Mouse (Mus musculus): ENCODE data around the gene Pacsin1. TPM values are rescaled to one million over a fixed set of nuclear protein-coding genes. Genes with fewer than 3 reads are reported as not detected.

Pacsin1 gene
- polyA plus RNA-seq, 1 experiment from 2014 or later = 44.2 TPM

DNA sequence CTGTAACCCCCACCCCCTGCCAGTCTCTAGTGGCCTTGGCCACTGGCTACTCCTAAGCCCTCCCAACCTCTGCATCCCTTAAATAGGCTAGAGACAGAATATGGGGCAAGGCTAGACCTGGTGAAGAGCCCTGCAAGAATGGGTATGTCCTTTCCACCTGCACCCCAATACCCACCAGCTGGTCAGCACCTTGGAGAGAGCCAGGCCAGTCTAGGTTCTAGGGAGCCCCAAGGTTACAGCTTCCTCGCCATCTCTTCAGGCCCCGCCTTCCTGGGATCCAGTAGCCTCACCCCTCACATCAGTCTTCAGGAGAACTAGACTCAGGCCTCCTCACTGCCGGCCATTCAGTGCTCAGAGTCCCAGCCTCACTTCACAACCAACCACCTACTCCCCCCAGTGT is 69.0 kb downstream of the Pacsin1 start:
- Histone ChIP-seq H3K27ac (ENCODE audit: low read length) (no peak overlapping the region), H3K4me2 (ENCODE audit: low read length) (no peak overlapping the region), H3K36me3 (ENCODE audit: control insufficient read depth, insufficient read depth) (no peaks in the 10 kb centered on the region), H3K9me3 (ENCODE audit: control insufficient read depth, low read length) (no peaks in the 10 kb centered on the region), H3K9ac (replicated peaks; ENCODE audit: low read depth, low read length) (no peak overlapping the region), H3K4me3 (replicated peaks; ENCODE audit: low read length) (no peak overlapping the region), H3K27me3 (replicated peaks; ENCODE audit: control insufficient read depth, insufficient read depth, low read length) (no peaks in the 10 kb centered on the region), H3K4me1 (replicated peaks; ENCODE audit: control insufficient read depth, insufficient read depth, low read length) (0 out of 2 replicates have a peak, but pooled peaks cover 2% of the 10 kb centered on the region)
- no peak for ATAC-seq
- WGBS = 34% methylated on average over 3 of the region's 3 CpGs

- H3K4me1 ChIP-seq (replicated peaks; ENCODE audit: control insufficient read depth, insufficient read depth, low read length) = 0 out of 2 replicates have a peak, but pooled peaks cover 2% of the 10 kb centered on the region
- H3K4me2 ChIP-seq (ENCODE audit: low read length) = no peak overlapping the region
- no peak for ATAC-seq
- no peaks in the 10 kb centered on the region for H3K27me3 ChIP-seq (replicated peaks; ENCODE audit: control insufficient read depth, insufficient read depth, low read length)
- no peak overlapping the region for H3K9ac ChIP-seq (replicated peaks; ENCODE audit: low read depth, low read length)
- H3K36me3 ChIP-seq (ENCODE audit: control insufficient read depth, insufficient read depth) = no peaks in the 10 kb centered on the region
- no peaks in the 10 kb centered on the region for H3K9me3 ChIP-seq (ENCODE audit: control insufficient read depth, low read length)
- no peak overlapping the region for H3K27ac ChIP-seq (ENCODE audit: low read length)
- 24% methylated on average over 10 of the region's 10 CpGs for WGBS
- no peak overlapping the region for H3K4me3 ChIP-seq (replicated peaks; ENCODE audit: low read length)
Measured at GRCm38 (mm10) chr17:27725011-27725410, 69.7 kb downstream of the Pacsin1 start.

- H3K4me2 ChIP-seq (ENCODE audit: low read length) = no peak overlapping the region
- ATAC-seq = no peak
- 7% methylated on average over 10 of the region's 10 CpGs for whole genome bisulfite sequencing
Measured at GRCm38 (mm10) chr17:27725412-27725811, 70.1 kb downstream of the Pacsin1 start.

DNA sequence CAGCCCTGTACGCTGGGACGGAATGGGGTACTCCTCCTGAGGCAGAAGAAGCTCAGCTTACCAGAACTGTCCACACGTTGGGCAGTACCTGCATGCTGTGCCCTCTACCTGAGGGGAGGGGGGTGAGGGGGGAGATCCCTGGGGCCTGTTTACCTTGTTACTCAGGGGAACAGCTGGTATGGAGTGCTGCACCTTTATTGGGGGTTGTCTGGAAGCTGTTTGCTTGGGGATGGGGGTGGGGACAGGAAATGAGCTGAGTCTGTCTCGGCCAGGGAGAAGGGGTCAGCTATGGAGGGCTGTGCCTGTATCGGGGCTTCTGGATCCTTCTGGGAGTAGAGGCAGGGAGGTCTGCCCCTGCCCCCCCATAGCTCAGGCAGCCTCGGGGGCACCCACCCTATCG is 71.2 kb downstream of the Pacsin1 start:
- 0 out of 2 replicates have a peak, but pooled peaks cover 2% of the 10 kb centered on the region for H3K4me1 ChIP-seq (replicated peaks; ENCODE audit: control insufficient read depth, insufficient read depth, low read length)
- no peak overlapping the region for H3K9ac ChIP-seq (replicated peaks; ENCODE audit: low read depth, low read length)
- no peak overlapping the region for H3K4me3 ChIP-seq (replicated peaks; ENCODE audit: low read length)
- WGBS = 65% methylated on average over 7 of the region's 7 CpGs
- no peak overlapping the region for H3K4me2 ChIP-seq (ENCODE audit: low read length)
- H3K36me3 ChIP-seq (ENCODE audit: control insufficient read depth, insufficient read depth) = no peaks in the 10 kb centered on the region
- no peaks in the 10 kb centered on the region for H3K27me3 ChIP-seq (replicated peaks; ENCODE audit: control insufficient read depth, insufficient read depth, low read length)
- H3K9me3 ChIP-seq (ENCODE audit: control insufficient read depth, low read length) = no peaks in the 10 kb centered on the region
- no peak for ATAC-seq
- H3K27ac ChIP-seq (ENCODE audit: low read length) = no peak overlapping the region

More at GRCm38 (mm10) chr17:27725412-27725811, 70.1 kb downstream of the Pacsin1 start:
- H3K9ac ChIP-seq (replicated peaks; ENCODE audit: low read depth, low read length) = no peak overlapping the region
- H3K4me1 ChIP-seq (replicated peaks; ENCODE audit: control insufficient read depth, insufficient read depth, low read length) = 0 out of 2 replicates have a peak, but pooled peaks cover 2% of the 10 kb centered on the region
- no peaks in the 10 kb centered on the region for H3K9me3 ChIP-seq (ENCODE audit: control insufficient read depth, low read length)
- H3K4me3 ChIP-seq (replicated peaks; ENCODE audit: low read length) = no peak overlapping the region
- no peaks in the 10 kb centered on the region for H3K36me3 ChIP-seq (ENCODE audit: control insufficient read depth, insufficient read depth)
- no peaks in the 10 kb centered on the region for H3K27me3 ChIP-seq (replicated peaks; ENCODE audit: control insufficient read depth, insufficient read depth, low read length)
- no peak overlapping the region for H3K27ac ChIP-seq (ENCODE audit: low read length)

DNA sequence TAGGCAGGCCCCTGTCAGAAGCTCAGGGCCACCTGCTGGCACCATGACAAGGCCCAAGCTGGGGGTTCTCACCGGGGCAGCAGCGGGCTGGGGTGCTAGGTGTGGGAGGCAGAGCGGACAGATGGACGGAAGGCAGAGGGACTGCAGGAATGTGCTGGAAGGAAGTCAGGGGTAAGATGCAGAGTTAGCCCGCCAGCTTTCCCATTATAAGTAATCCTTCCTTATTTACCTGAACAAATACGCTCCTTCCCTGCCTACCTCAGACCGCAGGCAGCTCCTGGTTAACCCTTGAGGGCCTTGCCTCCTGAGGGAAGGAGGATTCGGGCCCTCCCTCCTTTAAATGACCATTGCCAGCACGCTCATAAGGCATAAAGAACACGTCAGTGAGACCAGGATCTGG is 73.5 kb downstream of the Pacsin1 start, which contains the start of gene Spdef:
TSS of gene Spdef (minus strand) at position 186 of the 400 bp plus-strand sequence.
- H3K4me1 ChIP-seq (replicated peaks; ENCODE audit: control insufficient read depth, insufficient read depth, low read length) = 0 out of 2 replicates have a peak, but pooled peaks cover 2% of the 10 kb centered on the region
- H3K9ac ChIP-seq (replicated peaks; ENCODE audit: low read depth, low read length) = no peak within 1 kb of the TSS
- no peaks in the 10 kb centered on the region for H3K9me3 ChIP-seq (ENCODE audit: control insufficient read depth, low read length)
- H3K4me3 ChIP-seq (replicated peaks; ENCODE audit: low read length) = no peak within 1 kb of the TSS
- no peaks in the 10 kb centered on the region for H3K36me3 ChIP-seq (ENCODE audit: control insufficient read depth, insufficient read depth)
- WGBS = 77% methylated on average over 10 of the region's 10 CpGs
- ATAC-seq = no peak
- H3K27me3 ChIP-seq (replicated peaks; ENCODE audit: control insufficient read depth, insufficient read depth, low read length) = no peaks in the 10 kb centered on the region
- no peak within 1 kb of the TSS for H3K4me2 ChIP-seq (ENCODE audit: low read length)
- no peak within 1 kb of the TSS for H3K27ac ChIP-seq (ENCODE audit: low read length)

GRCm38 (mm10) chr17:27732152-27732551 is 76.8 kb downstream of the Pacsin1 start:
- no peaks in the 10 kb centered on the region for H3K9me3 ChIP-seq (ENCODE audit: control insufficient read depth, low read length)
- H3K4me1 ChIP-seq (replicated peaks; ENCODE audit: control insufficient read depth, insufficient read depth, low read length) = no peaks in the 10 kb centered on the region
- H3K27me3 ChIP-seq (replicated peaks; ENCODE audit: control insufficient read depth, insufficient read depth, low read length) = no peaks in the 10 kb centered on the region
- H3K27ac ChIP-seq (ENCODE audit: low read length) = no peak overlapping the region
- no peak overlapping the region for H3K4me2 ChIP-seq (ENCODE audit: low read length)
- no peak overlapping the region for H3K4me3 ChIP-seq (replicated peaks; ENCODE audit: low read length)
- ATAC-seq = no peak
- H3K9ac ChIP-seq (replicated peaks; ENCODE audit: low read depth, low read length) = no peak overlapping the region
- 64% methylated on average over 5 of the region's 5 CpGs for WGBS
- H3K36me3 ChIP-seq (ENCODE audit: control insufficient read depth, insufficient read depth) = no peaks in the 10 kb centered on the region

DNA sequence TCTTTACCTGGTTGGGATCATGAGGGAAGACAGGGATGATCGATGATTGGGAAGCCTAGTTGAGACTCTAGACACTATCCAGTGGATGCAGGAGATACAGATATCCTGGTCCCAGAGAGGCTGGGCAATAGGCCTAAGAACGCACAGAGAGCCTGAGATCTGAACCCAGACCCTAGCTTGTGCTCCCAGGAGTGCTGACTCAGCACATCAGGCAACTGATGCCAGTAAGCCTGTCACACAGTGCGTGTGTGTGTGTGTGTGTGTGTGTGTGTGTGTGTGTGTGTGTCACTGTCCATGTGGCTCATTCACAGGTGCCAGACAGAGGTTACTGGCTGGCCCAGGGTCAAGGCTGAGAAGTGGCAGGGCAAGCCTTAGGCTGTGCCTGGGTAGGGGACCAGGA is 77.4 kb downstream of the Pacsin1 start:
- no peak overlapping the region for H3K4me3 ChIP-seq (replicated peaks; ENCODE audit: low read length)
- H3K4me1 ChIP-seq (replicated peaks; ENCODE audit: control insufficient read depth, insufficient read depth, low read length) = no peaks in the 10 kb centered on the region
- no peak overlapping the region for H3K9ac ChIP-seq (replicated peaks; ENCODE audit: low read depth, low read length)
- H3K9me3 ChIP-seq (ENCODE audit: control insufficient read depth, low read length) = no peaks in the 10 kb centered on the region
- no peaks in the 10 kb centered on the region for H3K36me3 ChIP-seq (ENCODE audit: control insufficient read depth, insufficient read depth)
- H3K27ac ChIP-seq (ENCODE audit: low read length) = no peak overlapping the region
- ATAC-seq = no peak
- H3K4me2 ChIP-seq (ENCODE audit: low read length) = no peak overlapping the region
- no peaks in the 10 kb centered on the region for H3K27me3 ChIP-seq (replicated peaks; ENCODE audit: control insufficient read depth, insufficient read depth, low read length)
- 90% methylated on average over 3 of the region's 3 CpGs for WGBS

GRCm38 (mm10) chr17:27734344-27735073 is 79.2 kb downstream of the Pacsin1 start:
- Histone ChIP-seq H3K4me2 (ENCODE audit: low read length) (no peak overlapping the region), H3K4me1 (replicated peaks; ENCODE audit: control insufficient read depth, insufficient read depth, low read length) (no peaks in the 10 kb centered on the region), H3K9me3 (ENCODE audit: control insufficient read depth, low read length) (no peaks in the 10 kb centered on the region), H3K27me3 (replicated peaks; ENCODE audit: control insufficient read depth, insufficient read depth, low read length) (no peaks in the 10 kb centered on the region), H3K4me3 (replicated peaks; ENCODE audit: low read length) (no peak overlapping the region), H3K9ac (replicated peaks; ENCODE audit: low read depth, low read length) (no peak overlapping the region), H3K27ac (ENCODE audit: low read length) (no peak overlapping the region), H3K36me3 (ENCODE audit: control insufficient read depth, insufficient read depth) (no peaks in the 10 kb centered on the region)
- ATAC-seq = no peak
- WGBS = 25% methylated on average over 13 of the region's 13 CpGs

DNA sequence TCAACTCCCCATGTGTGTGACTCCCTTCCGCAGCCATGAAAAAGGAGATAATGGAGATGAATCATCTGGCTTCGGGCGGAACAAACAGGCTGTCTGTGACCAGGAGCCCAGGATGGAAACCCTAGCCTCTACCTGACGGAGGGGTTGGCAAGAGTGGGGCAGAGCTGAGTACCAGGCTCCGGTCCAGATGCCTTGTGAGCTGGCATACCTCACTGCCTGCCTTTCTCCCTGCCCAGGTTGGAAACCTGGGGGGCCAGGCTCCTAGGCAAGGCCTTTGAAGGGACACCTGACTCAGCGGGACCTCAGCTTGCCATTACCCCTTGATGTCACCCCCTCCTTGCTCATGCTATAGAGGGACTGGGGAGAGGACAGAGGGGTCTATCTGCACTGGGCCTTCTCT is 85.7 kb downstream of the Pacsin1 start:
- WGBS = 95% methylated on average over 6 of the region's 6 CpGs
- H3K9ac ChIP-seq (replicated peaks; ENCODE audit: low read depth, low read length) = no peak overlapping the region
- no peak overlapping the region for H3K27ac ChIP-seq (ENCODE audit: low read length)
- ATAC-seq = no peak
- no peak overlapping the region for H3K4me2 ChIP-seq (ENCODE audit: low read length)
- no peak overlapping the region for H3K4me3 ChIP-seq (replicated peaks; ENCODE audit: low read length)
- no peaks in the 10 kb centered on the region for H3K27me3 ChIP-seq (replicated peaks; ENCODE audit: control insufficient read depth, insufficient read depth, low read length)
- no peaks in the 10 kb centered on the region for H3K9me3 ChIP-seq (ENCODE audit: control insufficient read depth, low read length)
- no peaks in the 10 kb centered on the region for H3K4me1 ChIP-seq (replicated peaks; ENCODE audit: control insufficient read depth, insufficient read depth, low read length)
- H3K36me3 ChIP-seq (ENCODE audit: control insufficient read depth, insufficient read depth) = no peaks in the 10 kb centered on the region

Measured in forebrain, embryonic 16.5 days (tissue).